Mouse (Mus musculus) heart, postnatal 0 days (tissue): ENCODE measurements around the gene Gdf5. TPM values are rescaled to one million over a fixed set of nuclear protein-coding genes. Genes with fewer than 3 reads are reported as not detected.

Source experiments
- ATAC-seq: fragments of 200-750 bp; cut with Nextera tagmentation; 2 replicates; pipeline ENCODE4 v1.8.0; 2017; ENCODE audit warnings: low read depth, moderate number of reproducible peaks, moderate library complexity; ENCODE audit not compliant: insufficient read depth
- DNase-seq: peaks from one replicate; pipeline ENCODE4 v3.0.0-alpha.2; 2016; ENCODE audit warnings: low spot score
- H3K27ac ChIP-seq: fragments of 300-500 bp; sonication (generic); 2 replicates; pipeline ENCODE4 v1.5.1; 2014; ENCODE audit warnings: low read depth, mild to moderate bottlenecking
- H3K27me3 ChIP-seq: fragments of 300-500 bp; sonication (generic); 2 replicates; pipeline ENCODE4 v1.6.1; 2014; ENCODE audit warnings: low read length, mixed read lengths; ENCODE audit not compliant: control insufficient read depth, insufficient read depth
- H3K36me3 ChIP-seq: fragments of 300-500 bp; sonication (generic); replicated peaks from 2 replicates; pipeline ENCODE4 v1.6.1; 2014; ENCODE audit warnings: low read length, mixed read lengths; ENCODE audit not compliant: control insufficient read depth, insufficient read depth
- H3K4me1 ChIP-seq: fragments of 300-500 bp; sonication (generic); 2 replicates; pipeline ENCODE4 v1.6.1; 2014; ENCODE audit warnings: antibody characterized with exemption; ENCODE audit not compliant: control insufficient read depth, insufficient read depth
- H3K4me2 ChIP-seq: fragments of 300-500 bp; sonication (generic); 2 replicates; pipeline ENCODE4 v1.6.1; 2014; ENCODE audit warnings: low read depth, mild to moderate bottlenecking, low read length, moderate library complexity
- H3K4me3 ChIP-seq: fragments of 300-500 bp; sonication (generic); 2 replicates; pipeline ENCODE4 v1.5.1; 2014; ENCODE audit warnings: low read depth, low read length
- H3K9ac ChIP-seq: fragments of 300-500 bp; sonication (generic); replicated peaks from 2 replicates; pipeline ENCODE4 v1.6.1; 2014; ENCODE audit warnings: low read depth, low read length, mixed read lengths
- H3K9me3 ChIP-seq: fragments of 300-500 bp; sonication (generic); replicated peaks from 2 replicates; pipeline ENCODE4 v1.6.1; 2016; ENCODE audit warnings: low read length; ENCODE audit not compliant: control insufficient read depth
- CTCF ChIP-seq: IDR thresholded peaks from 2 replicates; pipeline ENCODE4 v1.5.1; 2016; ENCODE audit warnings: antibody characterized with exemption, control low read depth, low read depth
- EP300 ChIP-seq: IDR thresholded peaks from 2 replicates; pipeline ENCODE4 v1.6.1; 2016; ENCODE audit warnings: antibody characterized with exemption, low read depth
- WGBS: fragments of 180-500 bp; shearing (Covaris S2); extraction: QIAGEN DNeasy Blood & Tissue Kit; methylation state at CpG from one replicate; pipeline ENCODE4 v1.1.7; 2014; 5-methylcytosine and 5-hydroxymethylcytosine counted together
- polyA plus RNA-seq: library from polyadenylated mRNA; unstranded; fragments of >200 nt; fragmentation: Nextera tagmentation; extraction: Ambion mirVana; gene quantifications from 2 replicates; pipeline ENCODE4 v1.2.1, GENCODE M21; 2015
- total RNA-seq: library from RNA; depleted of rRNA; stranded (reverse); fragments of >200 nt; gene quantifications from 2 replicates; pipeline ENCODE4 v1.2.3, GENCODE M21; 2014; ENCODE audit warnings: low replicate concordance

Gdf5 gene
- total and polyA plus RNA-seq, 2 experiments from 2014 or later: 0.10 to 0.84 TPM

GRCm38 (mm10) chr2:155979328-155979991 is 34.3 kb upstream of the Gdf5 start:
- ATAC-seq (peak; percentile 74), DNase-seq (peak; percentile 25)
- no peaks in the 10 kb centered on the region for H3K27me3 ChIP-seq
- H3K9me3 ChIP-seq: no peaks in the 10 kb centered on the region
- peak overlapping the region; percentile 52 for H3K27ac ChIP-seq
- H3K9ac ChIP-seq: no peak overlapping the region
- 60% methylated on average over 5 of the region's 5 CpGs for WGBS
- no peak overlapping the region for H3K4me3 ChIP-seq
- H3K36me3 ChIP-seq: peaks cover 80% of the 10 kb centered on the region
- H3K4me2 ChIP-seq: peak overlapping the region; percentile 6; the same call in 1 of the 2 replicates
- TF ChIP-seq EP300 (no peak), CTCF (no peak)
- H3K4me1 ChIP-seq: no peaks in the 10 kb centered on the region

- 76% methylated on average over 14 of the region's 14 CpGs for WGBS
- ATAC-seq: no peak
- Histone ChIP-seq H3K27me3 (no peaks in the 10 kb centered on the region), H3K4me2 (no peak overlapping the region), H3K4me1 (no peaks in the 10 kb centered on the region), H3K4me3 (no peak overlapping the region), H3K9me3 (no peaks in the 10 kb centered on the region), H3K36me3 (peaks cover 79% of the 10 kb centered on the region), H3K27ac (no peak overlapping the region), H3K9ac (no peak overlapping the region)
- no peak for DNase-seq
- no peak for TF ChIP-seq CTCF
- TF ChIP-seq EP300: no peak
These were observed 29.0 kb upstream of the Gdf5 start for GRCm38 (mm10) chr2:155974087-155974731.

- H3K27me3 ChIP-seq: no peaks in the 10 kb centered on the region
- peaks cover 84% of the 10 kb centered on the region for H3K36me3 ChIP-seq
- no peaks in the 10 kb centered on the region for H3K4me1 ChIP-seq
- WGBS: 87% methylated on average over 6 of the region's 6 CpGs
- DNase-seq (no peak), ATAC-seq (no peak)
- no peak overlapping the region for H3K9ac ChIP-seq
- H3K27ac ChIP-seq: no peak overlapping the region
- TF ChIP-seq EP300 (no peak), CTCF (no peak)
- no peaks in the 10 kb centered on the region for H3K9me3 ChIP-seq
- no peak overlapping the region for H3K4me3 ChIP-seq
- no peak overlapping the region for H3K4me2 ChIP-seq
These were observed 28.2 kb upstream of the Gdf5 start for GRCm38 (mm10) chr2:155973348-155973747.

GRCm38 (mm10) chr2:155962991-155963390 is 17.8 kb upstream of the Gdf5 start:
- Histone ChIP-seq H3K4me1 (no peaks in the 10 kb centered on the region), H3K27ac (no peak overlapping the region), H3K9ac (no peak overlapping the region), H3K9me3 (no peaks in the 10 kb centered on the region), H3K36me3 (peaks cover 41% of the 10 kb centered on the region), H3K4me2 (no peak overlapping the region), H3K4me3 (no peak overlapping the region), H3K27me3 (no peaks in the 10 kb centered on the region)
- ATAC-seq (peak; percentile 64), DNase-seq (peak; percentile 50)
- WGBS: 33% methylated on average over 1 of the region's 1 CpGs
- TF ChIP-seq EP300 (no peak), CTCF (peak; percentile 67)

GRCm38 (mm10) chr2:155961862-155962261 is 16.7 kb upstream of the Gdf5 start:
- 83% methylated on average over 10 of the region's 10 CpGs for WGBS
- Histone ChIP-seq H3K36me3 (peaks cover 32% of the 10 kb centered on the region), H3K27ac (no peak overlapping the region), H3K4me1 (no peaks in the 10 kb centered on the region), H3K27me3 (no peaks in the 10 kb centered on the region), H3K4me2 (no peak overlapping the region), H3K4me3 (no peak overlapping the region), H3K9me3 (no peaks in the 10 kb centered on the region), H3K9ac (no peak overlapping the region)
- DNase-seq (no peak), ATAC-seq (no peak)
- TF ChIP-seq CTCF: no peak
- no peak for TF ChIP-seq EP300

- H3K27ac ChIP-seq: no peak overlapping the region
- no peaks in the 10 kb centered on the region for H3K27me3 ChIP-seq
- H3K4me1 ChIP-seq: no peaks in the 10 kb centered on the region
- no peaks in the 10 kb centered on the region for H3K9me3 ChIP-seq
- H3K4me3 ChIP-seq: no peak overlapping the region
- peaks cover 22% of the 10 kb centered on the region for H3K36me3 ChIP-seq
- WGBS: 71% methylated on average over 5 of the region's 5 CpGs
- H3K9ac ChIP-seq: no peak overlapping the region
- ATAC-seq: no peak
- DNase-seq: no peak
- TF ChIP-seq EP300: no peak
- no peak for TF ChIP-seq CTCF
- no peak overlapping the region for H3K4me2 ChIP-seq
These were observed 14.8 kb upstream of the Gdf5 start for GRCm38 (mm10) chr2:155959981-155960380.
